Mouse (Mus musculus) fibroblast of lung, adult 2 months (primary cell): ENCODE results near the gene Atp9a.

Experiments used
- DNase-seq: peaks from one replicate; pipeline ENCODE4 v3.0.0-alpha.2; 2011; ENCODE audit warnings: low read depth

The Atp9a gene

DNA sequence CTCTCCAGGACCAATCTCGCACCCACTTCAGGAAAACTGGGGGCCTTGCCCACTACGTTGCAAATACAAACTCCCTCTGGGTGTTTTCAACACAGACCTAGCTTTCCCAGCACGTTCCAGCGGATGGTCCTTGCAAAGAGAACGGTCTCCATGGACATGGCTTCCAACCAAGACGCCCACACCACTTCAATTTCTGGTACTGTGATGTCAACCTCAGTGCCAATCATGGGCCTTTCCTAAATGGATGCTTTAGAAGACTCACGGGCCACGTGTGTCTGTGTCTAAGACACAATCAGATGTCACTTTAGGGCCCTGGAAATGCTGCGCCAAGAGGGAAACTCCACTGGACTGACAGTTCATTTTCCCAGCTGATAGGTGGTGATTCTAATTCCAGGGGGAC, 60.7 kb downstream of the Atp9a start:
- no peak for DNase-seq

GRCm38 (mm10) chr2:168679381-168680199, 62.6 kb downstream of the Atp9a start:
- DNase-seq, result no peak

- DNase-seq, result no peak
Measured at GRCm38 (mm10) chr2:168678662-168679294, 63.4 kb downstream of the Atp9a start.

DNA sequence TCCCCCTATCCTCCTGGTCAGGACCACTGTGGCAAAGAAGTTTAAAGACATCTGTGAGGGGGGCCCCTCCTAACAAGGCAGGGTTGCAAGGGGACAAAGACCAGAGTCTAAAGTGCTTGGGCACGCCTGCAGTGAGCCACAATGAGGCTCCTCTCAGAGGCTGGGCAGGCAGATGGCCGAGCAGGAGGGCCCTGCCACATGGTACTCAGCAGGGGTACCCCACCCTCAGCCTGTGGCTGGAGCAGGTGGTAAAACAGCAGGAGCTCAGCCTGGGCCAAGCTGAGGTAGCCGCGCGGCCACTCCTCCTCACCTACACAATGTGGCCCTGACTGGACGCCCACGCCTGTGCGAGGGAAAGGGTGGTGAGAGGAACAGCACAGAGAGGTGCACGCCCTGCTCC, 64.6 kb downstream of the Atp9a start:
- DNase-seq, result no peak

GRCm38 (mm10) chr2:168671724-168672123, 70.5 kb downstream of the Atp9a start:
- no peak for DNase-seq

GRCm38 (mm10) chr2:168670241-168670640, 72.0 kb downstream of the Atp9a start:
- DNase-seq, result no peak

DNA sequence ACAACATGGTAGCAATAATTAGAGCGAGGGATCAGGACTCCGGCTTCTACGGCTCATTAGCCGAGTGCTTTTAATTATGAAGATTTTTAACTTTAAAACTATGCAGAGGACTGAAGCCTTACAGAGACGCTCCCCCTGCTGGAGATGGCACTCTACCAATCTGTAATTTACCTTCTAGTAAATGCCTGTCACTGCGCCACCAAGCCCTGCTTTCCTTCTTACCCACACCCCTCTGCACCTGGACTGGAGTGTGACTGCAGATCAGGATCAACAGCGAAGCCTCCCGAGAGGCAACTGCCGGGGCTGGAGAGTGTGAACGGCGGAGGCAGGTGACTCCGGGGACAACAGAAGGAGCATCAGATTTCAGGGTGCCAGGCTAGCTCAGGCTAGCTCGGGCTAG, 72.4 kb downstream of the Atp9a start:
- DNase-seq, result no peak

GRCm38 (mm10) chr2:168667745-168668144, 74.5 kb downstream of the Atp9a start:
- DNase-seq, result no peak

DNA sequence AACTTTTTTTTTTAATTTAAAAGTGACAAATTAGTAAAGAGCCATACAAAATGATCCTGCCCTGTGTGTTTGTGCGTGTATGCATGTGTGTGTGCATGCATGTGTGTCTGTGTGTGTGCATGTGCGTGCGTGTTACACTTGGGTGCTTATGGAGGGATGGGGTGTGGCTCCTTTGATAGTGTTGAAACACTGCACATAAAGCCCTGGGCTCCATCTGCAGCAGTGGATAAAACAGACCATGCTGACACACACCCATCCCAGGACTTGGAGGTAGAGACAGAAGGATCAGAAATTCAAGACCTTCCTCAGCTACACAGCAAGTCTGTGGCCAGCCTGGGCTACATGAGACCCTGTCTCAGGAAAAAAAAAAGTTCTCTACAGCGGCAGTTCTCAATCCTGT, 76.5 kb downstream of the Atp9a start:
- no peak for DNase-seq

GRCm38 (mm10) chr2:168663716-168664115, 78.5 kb downstream of the Atp9a start:
- no peak for DNase-seq

DNA sequence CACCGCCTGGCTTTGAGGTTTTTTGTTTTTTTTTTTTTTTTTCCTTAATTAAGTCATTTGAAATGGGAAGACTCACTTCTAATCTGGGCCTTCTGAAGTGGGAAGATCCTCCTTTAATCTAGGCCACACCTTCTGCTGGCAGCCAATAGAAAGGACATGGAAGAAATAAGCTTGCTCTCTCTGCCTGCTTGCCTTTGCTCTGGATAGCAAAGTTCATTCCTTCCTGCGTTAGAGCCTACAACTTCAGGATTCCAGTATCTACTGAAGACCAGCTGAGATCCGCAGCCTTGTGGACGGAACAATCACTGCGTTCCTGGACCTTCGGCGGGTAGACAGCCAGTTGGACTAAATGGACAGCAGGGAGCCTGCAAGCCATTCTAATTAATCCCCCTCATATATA, 79.0 kb downstream of the Atp9a start:
- DNase-seq, result no peak

DNA sequence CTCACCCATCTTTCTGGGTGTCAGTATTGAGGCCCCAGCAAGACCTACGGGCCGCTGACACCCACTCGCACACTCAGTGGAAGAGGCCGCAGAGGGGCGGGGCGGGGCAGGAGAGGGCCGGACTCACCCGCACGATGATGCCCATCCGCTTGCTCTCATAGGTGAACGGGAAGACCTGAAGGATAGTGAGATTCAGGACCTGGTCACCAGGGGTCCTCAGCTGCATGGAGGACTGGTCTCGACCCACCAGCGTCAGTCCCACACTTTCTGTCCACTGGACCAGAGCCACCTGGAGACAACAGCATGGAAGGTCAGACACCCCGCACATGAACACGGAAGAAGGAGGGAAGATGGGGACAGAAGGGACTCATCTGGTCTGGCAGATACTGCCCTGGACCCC, 80.4 kb downstream of the Atp9a start:
- no peak for DNase-seq

DNA sequence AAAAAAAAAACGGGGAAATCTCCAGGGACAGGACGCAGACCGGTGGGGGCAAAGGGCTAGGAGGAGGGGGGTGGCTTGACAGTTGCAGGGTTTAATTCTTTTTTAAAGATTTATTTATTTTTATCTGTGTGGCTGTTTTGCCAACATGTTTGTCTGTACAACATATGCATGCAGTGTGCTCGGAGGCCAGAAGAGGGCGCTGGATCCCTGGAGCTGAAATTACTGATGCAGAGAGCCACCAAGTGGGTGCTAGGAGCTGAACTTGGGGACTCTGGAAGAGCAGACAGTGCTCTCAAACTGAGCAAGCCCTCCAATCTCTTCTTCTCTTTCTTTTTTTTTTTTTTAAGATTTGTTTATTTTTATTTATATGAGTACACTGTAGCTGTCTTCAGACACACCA, 81.9 kb downstream of the Atp9a start:
- no peak for DNase-seq

- no peak for DNase-seq
Measured at GRCm38 (mm10) chr2:168658551-168658950, 83.7 kb downstream of the Atp9a start.

DNA sequence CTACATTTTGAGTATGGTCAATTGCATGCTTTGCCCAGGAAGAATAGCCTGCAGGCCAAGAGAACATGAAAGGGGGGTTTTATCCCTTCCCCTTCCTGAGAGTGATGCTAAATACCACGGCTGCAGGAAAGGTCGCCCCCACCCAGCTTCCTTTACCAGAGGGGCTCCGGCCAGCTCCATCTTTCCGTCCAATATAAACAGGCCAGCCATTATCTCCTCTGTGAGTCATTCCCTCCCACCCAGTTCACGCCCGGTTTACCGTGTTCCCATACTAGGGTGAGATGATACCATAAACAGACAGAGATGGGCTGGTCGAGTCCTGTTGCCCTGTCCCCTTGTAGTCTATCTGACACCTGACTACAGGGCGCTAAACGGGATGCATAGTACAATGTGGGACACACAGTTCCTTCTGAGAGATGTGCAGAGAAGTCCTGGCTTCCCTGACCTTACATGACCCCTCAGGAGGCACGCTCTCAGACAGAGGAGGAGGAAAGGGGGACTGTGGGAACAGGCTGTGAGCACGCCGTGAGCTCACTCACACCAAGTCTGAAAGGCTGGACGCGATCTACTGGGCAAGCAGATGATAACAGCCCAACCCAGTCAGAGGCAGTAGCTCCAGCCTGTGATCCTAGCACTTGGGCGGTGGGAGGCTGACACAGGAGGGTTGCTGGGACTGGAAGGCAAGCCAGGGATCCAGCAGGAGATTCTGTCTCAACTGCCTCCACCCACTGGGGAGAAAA, 85.5 kb downstream of the Atp9a start:
- no peak for DNase-seq

GRCm38 (mm10) chr2:168654983-168655669, 87.1 kb downstream of the Atp9a start:
- no peak for DNase-seq

DNA sequence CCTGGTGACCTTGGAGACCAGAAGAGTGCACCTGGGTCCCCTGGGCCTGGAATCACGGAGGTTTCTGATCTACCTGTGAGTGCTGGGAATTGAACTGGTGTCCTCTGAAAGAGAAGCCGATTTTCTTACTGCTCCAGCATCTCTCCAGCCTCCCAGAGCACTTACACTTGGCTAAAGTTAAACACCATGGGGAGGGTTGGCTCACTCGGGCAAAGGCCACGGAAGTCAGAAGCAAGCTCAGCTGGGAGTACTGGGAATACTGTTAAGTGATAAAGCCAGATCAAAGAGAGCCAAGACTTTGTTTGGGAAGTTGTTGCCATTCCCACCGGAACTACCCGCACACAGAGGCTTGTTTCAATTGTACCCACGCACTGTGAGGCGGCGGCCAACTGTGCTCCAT, 87.7 kb downstream of the Atp9a start:
- no peak for DNase-seq

- no peak for DNase-seq
Measured at GRCm38 (mm10) chr2:168651757-168652156, 90.5 kb downstream of the Atp9a start.

- DNase-seq, result no peak
Measured at GRCm38 (mm10) chr2:168648171-168648570, 94.0 kb downstream of the Atp9a start.

DNA sequence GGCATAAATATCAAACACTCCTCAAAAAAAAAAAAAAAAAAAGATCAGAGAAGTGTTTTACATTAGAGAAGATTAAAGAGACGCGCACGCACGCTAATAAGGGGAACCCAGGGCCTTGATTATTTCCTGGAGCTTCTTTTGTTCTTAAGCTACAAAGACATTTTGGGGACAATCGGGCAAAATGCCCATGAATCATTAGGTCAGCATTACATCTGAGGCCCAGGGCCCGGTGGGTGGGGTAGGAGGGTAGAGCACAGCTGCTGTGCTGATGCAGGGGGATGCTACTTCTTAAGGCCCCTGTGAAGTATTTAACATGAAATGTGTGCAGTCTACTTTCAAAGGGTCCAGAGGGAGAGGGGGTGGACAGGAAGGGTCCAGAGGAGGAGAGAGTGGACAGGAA, 97.4 kb downstream of the Atp9a start:
- DNase-seq, result no peak

DNA sequence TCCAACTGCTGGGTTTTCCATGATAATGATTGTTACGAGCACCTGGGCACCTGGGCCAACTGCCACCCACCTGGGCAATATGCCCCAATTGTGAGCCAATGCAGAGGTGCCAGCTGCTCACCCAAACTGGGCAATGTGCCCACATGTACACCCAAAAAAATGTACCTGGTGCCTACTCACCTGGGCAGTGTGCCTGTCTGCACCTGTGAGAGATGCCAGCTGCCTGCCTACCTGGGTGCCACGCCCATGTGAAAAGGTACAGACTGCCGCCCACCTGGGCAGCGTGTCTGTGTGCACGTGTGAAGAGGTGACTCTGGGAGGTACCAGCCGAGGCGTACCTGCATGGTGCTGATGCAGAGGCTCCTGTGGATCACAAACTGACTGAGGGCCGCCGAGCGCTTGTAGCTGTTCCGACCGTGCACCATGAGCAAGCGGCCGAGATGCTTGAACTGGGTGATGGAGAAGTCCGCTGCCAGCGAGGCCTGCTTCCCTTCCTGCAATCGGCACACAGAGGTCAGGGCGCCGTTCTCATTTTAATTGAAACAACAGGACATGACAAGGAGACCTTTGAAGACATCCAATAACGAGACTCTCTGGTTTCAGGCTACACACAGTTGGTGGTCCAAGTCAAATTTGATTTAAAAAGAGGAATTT, 98.6 kb downstream of the Atp9a start:
- DNase-seq, result no peak

- no peak for DNase-seq
Measured at GRCm38 (mm10) chr2:168642187-168642586, 100.0 kb downstream of the Atp9a start.
